Mouse (Mus musculus) forelimb bud, embryonic 11.5 days (tissue): ENCODE results near the gene Hes5.

Experiments
- DNase-seq: peaks from one replicate; pipeline ENCODE4 v3.0.0-alpha.2; 2012; ENCODE audit warnings: low read depth, low spot score

Gene Hes5

DNA sequence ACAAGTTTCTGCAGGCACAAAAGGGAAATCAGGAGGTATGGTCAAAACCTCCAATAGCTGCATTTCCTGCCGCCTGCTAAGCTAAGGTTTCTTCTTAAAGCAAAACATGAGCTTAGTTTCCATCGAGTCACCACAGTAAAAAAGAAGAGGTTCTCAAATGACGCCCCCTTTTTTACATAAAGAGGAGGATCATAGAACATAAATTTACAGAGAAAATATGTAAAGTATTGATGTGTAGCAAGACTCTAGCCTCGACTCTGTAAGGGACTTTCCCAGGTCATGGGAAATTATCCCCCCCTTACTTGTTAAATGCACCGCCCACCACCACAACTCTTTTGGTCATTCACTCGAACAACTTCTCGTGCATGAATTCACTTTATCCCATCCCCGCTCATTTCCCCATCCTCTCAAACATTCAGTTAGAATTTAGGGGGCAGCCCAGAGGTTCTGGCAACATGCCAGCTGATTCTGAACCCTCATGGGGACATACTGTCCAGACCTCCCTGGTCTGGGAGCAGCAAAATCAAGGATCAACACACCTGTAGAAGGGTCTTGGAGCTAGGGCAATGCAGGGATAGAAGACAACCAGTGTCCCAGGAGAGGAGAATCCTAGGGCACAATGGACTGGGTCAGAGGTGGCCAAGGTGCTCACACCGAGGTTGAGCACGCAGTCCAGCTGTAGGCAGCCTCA, 17.9 kb upstream of the Hes5 start:
- no peak for DNase-seq

DNA sequence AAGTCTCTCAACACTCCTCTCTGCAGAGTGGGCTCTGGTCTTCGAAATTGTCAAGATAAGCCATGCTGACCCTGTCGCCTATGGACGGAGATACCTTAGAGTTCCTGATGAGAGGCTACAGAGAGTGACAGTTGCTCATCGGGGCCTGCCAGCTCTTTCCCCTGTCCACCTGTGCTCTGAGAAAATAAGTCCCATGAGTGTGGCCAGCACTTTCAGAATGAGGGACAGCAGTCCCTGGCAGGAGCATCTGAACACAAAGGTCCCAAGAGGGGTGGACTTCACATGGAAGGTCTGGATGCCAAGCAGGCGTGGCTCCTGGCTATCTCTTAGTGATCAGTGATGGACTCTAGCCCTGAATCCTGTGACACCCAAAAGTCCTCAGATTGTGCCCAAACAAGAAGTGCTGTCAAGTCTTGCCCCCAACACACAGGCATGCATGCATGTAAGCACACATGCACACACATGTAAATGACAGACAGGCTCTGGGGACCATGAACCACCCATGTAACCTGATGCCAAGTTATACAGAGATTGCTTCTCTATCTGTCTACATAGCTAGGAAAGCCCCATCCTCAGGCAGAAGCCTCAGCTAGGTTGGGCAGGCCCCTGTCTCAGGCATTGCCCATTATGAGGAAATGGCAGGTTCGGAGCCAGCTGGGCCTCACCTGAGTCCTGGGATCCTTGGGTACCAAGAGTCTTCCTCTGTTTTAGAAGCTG, 17.2 kb upstream of the Hes5 start:
- DNase-seq: no peak

DNA sequence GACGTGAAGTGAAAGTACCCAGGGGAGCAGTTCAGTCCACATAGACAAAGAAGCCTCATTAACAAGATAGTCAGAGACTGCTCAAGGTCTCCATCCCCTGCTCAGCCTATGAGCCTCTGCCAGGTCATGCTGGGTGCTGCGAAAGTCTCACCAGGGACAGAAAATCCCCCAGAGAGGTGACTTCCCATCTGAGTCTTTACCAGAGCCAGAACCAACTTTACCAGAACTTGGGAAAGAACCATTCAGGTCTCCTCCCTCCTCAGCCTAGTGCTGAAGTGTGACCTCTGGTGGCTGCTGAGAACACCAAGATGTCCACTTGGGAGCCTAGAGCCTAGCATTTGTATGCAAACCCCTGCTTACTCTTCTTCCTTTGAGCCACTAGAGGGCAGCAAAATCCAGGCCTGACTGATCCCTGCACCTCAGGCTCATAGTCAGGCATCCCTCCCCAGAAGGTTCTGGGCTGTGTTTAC, 16.6 kb upstream of the Hes5 start:
- DNase-seq: peak; percentile 92

DNA sequence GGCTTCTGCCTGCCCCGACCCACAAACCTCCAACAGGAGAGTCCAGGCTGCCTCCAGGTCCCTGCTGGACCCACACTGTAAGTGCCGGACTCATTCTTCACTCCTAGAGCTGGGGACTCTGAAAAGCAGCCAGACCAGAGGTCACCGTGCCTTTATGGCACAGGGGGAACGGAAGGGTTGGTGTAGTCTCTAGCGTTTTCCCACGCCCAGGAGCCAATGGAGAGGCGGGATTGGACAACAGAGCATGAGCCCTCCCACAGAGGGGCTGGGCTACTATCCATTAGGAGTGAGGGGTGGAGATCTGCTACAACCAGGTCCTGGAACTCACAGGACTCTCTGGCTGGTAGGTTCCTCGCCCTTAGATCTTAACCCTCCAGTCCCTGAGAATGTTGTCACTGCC, 14.4 kb upstream of the Hes5 start:
- peak; percentile 78 for DNase-seq

DNA sequence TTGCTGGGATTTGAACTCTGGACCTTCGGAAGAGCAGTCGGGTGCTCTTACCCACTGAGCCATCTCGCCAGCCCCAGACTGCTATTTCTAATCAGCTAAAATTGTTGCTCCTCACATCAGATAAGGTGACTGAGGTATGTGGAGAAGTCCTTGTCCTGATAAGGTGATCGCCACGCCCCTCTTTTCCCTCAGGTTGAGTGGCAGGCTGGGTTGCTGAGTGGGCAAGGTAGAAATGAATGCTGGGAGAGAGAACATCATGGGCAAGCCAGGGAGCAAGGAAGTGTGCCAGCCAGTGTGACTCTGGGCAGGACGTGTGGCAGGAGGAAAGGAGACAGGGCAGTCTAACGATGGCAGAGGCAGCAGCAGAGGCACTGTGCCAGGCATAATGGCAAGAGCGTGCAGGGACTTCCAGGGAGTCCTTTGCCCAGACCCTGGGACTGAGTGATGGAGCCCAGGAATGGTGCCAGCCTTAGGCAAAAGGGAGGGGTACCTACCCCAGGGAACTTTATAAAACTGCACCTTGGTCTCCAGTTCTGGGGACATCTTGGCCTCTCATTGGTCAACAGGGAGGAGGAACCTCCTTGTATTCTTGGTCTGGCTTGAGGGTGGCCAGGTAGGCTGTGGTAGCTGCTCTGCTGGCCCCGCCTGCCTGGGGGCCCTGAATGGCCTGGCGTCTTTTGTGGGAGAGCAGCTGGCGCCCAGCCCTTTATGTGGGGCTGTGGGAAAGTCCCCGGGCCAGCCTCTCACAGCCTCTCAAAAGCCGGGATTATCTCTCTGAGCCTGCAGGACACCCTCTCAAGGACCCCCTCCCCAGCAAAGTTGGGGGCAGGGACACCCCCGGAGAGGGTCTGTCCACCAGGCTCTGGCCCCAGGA, 12.4 kb upstream of the Hes5 start:
- no peak for DNase-seq

DNA sequence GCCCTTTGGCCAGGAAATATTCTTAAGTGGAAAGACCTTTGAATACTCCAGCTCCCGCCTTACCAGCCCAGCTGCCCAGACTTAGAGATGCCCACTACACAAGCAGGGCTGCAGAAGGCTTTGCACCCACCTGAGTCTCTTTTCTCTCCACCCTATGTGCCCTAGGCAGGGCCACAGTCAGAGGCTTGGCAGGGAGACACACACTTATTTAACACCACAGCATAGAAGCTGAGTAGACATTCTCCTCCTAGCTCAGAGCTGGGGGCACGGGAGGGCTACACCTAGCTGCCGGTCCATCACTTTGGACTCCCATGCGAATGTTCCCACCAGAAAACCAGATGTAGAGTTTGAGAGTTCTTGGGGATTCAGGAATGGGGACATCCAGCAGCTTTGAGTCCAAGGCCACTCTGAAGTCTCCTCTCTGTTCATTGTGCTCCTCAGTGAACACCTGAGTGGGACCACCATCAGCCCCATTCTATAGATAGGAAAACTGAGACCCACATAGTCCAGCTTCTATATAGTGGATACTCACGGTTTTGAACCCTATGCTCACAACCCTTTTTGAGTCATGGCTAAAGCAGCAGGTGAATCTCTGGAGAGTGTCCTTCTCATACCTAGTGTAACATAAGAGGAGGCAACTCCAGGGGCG, 11.7 kb upstream of the Hes5 start:
- DNase-seq: no peak

DNA sequence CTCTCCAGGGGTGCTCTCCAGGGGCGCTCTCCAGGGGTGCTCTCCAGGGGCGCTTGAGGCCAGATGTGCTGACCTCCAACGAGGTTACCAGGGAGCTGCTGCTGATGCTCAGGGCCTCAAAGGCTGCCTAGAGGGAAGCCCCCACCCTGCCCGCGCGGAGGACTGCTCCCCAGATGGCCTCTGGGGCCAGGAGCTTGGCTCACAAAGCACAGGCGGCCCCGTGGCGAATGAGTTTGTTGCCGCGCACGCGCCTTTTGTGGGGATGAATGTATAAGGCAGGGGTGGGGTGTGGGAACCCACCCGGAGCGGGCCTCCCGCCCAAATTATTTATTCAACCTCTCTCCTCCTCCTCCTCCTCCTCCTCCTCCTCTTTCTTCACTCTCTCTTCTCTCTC, 11.1 kb upstream of the Hes5 start:
- DNase-seq: no peak

DNA sequence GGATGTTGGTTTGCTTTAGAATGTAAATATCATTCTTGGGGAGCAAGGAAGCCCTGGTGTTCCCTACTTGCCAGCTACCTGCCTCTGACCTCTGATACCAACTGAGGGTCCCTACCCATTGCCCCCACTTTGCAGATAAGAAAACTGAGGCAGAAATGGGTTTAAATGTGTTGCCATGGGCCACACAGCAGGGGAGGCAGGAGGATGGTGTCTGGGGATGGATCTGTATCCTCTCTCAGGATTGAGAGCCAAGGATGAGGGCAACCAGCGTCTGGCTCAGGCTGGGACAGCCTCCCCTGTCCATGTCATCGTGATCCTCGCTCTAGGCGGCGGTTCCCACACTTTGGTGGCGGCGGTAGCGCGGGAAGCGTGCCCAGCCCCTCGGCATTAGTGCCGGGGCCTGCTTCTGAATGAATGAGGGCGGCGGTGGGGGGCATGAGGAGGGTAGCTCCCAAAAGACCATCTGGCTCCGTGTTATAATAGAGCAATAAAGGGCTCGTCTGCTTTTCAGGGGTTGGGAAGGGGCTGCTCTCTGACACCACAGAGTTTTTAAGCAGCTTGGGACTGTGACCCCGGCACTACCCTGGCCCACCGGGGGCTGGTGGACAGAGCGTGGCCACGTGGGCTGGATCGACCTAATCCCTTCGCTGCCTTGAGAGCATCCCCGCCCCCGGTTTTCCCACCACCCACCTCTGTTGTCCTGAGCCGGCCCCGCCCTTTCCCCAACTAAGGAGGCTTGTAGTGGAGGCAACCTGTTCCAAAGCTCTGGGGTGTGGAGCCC, 8.1 kb upstream of the Hes5 start:
- DNase-seq: no peak

DNA sequence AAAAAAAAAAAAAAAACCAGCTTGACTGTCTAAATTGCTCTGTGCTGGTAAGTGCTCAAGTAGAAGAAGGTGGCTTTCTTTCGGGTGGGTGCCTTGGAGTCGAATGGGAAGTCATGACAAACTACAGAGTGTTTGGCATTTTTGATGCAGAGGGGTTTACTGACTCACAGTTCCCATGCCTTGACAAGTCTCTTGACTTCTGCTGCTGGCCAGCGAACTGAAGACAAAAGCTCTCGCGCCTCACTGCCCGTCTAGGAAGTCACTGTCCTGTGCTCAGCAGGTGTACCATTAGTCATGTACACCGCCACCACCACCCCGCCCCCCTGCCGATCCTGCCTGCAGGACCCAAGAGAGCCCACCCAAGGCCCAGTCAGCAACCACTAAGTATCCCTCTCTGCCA, 4.1 kb upstream of the Hes5 start:
- DNase-seq: no peak

DNA sequence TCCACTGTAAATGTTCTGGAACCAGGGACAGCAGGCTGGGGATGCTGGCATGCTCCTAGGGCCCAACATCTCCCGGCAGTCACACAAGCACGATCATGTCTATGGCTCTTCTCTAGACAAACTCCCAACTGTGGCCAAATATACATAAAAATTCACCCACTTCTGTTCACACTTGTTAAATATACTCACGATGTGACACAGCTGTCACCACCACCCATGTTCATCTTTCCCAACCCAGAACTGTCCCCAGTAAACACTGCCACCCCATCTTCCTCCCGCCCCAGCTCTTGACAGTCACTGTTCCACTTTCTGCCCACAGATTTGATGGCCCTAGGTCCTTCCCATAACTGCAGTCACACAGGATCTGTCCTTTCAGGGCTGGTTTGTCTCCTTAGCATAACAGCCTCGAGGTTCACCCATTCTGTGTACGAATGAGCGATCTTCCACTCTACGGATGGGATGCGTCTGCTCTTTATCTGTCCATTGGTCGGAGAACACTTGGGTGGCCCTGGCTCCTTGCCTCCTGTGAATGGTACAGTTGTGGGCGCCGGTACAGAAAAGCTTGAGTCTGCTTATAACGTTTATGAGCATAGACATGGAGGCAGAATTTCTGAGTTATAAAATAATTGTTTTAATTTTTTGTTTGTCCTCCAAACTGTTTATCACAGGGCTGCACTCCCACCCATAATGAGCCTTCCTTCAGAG, 3.3 kb upstream of the Hes5 start:
- DNase-seq: no peak

DNA sequence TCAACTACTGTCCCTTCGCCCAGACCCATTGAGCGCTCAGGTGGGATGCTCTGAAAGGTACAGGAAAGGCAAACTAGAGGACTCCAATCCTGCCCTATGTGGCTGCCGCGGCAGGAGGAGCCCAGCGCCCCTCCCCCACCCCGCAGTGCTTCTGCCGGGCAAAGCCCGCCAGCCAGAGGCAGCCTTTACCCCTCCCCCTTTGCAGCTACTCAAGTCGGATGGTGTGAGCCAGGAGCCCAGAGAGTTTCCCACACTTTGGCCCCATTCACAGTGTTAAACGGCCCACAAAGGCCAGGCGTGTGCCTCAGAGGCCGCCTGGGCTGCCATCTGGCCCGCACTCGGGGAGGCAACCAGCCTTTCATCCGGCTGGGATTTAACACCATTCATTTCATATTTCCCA, 2.6 kb upstream of the Hes5 start:
- peak; percentile 85 for DNase-seq

DNA sequence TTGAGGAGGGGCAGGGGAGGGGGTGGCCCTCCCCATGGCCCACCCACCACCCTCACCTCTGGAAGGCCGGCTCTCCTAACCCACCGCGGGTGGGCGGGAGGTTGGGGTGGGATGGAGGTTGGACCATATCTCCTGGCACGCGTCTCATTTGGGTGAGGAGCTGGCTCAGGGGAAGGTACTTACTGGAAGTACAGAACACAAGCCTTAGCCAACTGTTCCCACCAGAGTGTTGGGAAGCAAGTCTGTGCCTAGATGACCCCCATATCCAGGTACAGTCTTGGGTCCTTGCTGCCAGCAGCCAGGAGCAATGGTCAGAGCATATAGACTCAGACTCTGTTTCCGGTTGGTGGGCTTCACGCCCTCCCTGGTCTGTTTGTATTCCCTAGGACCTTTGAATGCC, 2.1 kb upstream of the Hes5 start:
- no peak for DNase-seq

DNA sequence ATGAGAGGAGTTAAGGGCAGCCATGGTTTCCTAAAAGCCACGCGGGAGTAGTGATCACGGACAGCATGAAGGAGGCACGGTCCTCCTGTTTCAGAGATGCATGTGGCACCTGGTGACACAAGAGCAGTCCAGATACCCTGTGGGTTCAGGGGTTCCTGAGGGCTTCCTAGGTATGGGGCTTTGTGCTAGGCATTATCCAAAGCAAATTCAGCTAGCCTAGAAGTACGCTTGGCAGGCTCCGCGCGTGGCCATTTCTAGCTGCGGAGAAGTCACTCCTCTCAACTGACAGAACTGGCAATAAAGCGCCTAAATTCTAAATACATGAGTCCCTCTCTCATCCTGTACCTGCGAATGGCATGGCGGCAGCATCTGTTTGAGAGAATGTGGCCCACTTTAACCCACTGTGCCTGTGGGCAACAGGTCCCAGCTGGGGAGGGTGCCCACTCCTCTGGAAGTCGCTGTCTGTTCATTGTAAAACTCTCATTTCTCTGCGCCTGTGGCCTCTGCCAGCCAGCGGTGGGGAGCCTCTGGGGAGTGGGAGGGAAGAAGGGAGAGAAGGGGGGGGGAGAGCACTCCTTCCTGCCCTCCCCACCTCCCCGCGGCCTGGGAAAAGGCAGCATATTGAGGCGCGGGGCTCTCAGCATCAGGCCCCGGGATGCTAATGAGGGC, 568 bp upstream of the Hes5 start:
- DNase-seq: no peak

DNA sequence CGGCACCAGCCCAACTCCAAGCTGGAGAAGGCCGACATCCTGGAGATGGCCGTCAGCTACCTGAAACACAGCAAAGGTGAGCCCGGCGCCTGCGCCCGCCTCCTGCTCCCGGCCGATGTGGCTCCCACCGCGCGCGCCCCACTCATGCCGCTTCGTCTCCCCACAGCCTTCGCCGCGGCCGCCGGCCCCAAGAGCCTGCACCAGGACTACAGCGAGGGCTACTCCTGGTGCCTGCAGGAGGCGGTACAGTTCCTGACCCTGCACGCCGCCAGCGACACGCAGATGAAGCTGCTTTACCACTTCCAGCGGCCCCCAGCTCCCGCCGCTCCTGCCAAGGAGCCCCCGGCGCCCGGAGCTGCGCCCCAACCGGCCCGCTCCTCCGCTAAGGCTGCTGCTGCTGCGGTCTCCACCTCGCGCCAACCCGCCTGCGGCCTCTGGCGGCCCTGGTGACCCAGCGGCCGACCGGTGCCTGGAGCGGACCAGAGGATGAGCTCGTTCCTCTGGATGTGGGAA, 559 bp downstream of the Hes5 start:
- no peak for DNase-seq

DNA sequence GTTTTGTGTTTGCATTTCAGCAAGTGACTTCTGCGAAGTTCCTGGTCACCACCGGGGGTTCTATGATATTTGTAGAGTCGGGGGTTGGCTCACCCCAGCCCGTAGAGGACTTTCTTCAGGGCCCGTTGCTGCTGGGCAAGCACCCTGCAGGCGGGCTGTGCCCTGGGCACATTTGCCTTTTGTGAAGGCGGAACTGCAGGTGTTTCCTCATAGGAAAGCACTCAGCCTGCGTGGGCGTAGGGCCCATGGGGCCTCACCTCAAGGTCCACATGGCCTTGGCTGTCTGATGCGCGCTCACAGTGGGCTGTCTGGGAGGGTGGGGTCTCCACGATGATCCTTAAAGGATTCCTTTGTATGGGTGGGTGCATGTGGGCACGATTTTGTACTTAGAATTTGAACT, 1.2 kb downstream of the Hes5 start:
- DNase-seq: no peak

DNA sequence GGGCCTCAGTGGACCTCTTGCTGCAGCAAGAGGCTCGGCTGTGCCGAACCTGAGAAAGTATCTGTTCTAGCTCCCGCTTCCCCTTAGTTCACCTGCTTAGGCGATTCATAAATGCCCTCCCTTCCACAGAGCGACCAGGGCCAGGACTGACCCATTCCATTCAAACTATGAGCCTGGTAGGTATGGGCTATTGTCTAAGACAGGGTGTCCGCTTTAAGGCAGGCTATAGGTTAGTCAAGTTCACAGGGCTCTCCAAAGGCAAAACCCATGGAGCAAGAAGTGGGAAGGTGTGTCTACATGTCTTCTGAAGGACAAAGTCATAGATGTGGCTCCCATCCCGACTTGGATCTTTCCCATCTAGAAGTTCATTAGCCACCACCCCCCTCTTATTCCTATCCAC, 2.0 kb downstream of the Hes5 start:
- DNase-seq: no peak

DNA sequence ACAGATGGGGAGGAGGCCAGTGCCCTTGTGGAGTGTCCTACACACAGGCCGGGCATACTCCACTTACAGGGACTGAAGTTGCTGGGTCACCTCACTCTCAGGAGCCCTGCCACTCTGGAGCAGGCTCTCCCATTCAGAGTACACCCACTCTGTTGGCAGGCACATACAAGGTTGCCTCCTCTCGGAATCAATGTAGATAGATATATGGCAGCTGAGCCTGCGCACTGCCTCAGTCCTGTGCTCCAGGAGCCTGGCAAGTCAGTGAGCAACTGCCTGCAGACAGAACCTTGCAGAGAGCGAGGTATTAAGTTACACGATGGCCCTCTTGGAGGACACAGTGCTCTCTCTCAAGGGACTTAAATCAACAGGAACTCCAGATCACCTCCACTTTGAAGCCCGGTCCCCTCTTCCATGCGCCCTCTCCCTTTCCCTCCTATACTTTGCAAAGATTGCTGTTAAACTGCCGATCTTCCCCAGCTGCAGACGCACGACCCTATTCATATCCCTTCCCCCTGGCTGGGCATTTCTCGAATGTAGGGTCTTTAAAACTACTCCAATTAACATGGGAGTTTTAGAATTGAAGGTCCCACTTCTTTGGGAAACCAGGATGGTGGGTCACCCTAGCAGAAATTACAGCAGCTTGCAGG, 2.6 kb downstream of the Hes5 start:
- no peak for DNase-seq

DNA sequence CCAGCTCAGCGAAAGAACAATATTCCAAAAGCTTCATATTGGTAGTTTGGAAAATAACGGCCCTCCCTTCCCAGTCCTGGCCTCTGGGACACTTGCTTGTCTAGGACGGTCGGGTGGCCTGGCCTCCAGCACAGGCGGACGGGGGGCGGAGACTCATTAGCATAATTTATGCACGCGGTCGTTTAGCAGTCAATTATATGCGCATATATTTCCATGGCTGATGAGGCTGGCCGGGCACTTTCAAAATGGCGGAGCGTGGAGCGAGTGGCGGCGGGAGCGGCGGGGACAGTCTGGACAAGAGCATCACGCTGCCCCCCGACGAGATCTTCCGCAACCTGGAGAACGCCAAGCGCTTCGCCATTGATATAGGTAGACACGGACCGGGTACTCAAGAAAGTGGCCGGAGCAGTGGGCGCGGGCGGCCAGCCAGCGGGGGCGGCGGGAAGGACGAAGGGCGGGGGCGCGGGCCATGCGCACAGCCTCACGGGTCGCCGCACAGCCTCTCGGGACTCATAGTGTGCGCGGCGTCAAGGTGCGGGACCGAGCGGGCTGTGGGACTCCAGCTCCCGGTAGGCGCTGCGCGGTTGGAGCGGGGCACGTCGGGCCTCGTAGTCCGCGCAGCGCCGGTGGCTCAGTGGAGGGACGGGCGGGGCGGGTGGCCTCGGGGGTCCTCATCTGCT, 3.3 kb downstream of the Hes5 start, which contains the start of gene Pank4:
Gene Pank4 (plus strand): TSS at position 223 of the 680 bp plus-strand sequence.
- peak; percentile 83 for DNase-seq
